In genomic region chr4:33525272-33525671, GRCm38 (mm10) we compare ENCODE assay signal across 18 mouse cellular contexts.
DNase-seq lines count a peak whose midpoint lies in the region; ATAC-seq and TF ChIP-seq lines count a peak whose summit lies in the region.
"Had no signal": no experiment of that assay in that cellular context is flagged by ENCODE, and none has a peak within 500 bp of the region (broad histone marks: within the 10 kb centered on the region; RNA-seq: fewer than 3 reads in every experiment).

No protein-coding gene starts in this region.

- H3K27me3 ChIP-seq in forebrain, embryonic 14.5 days (replicated peaks; ENCODE audit: control insufficient read depth, insufficient read depth, low read length), result no peaks in the 10 kb centered on the region
- H3K27me3 ChIP-seq in forebrain, postnatal 0 days (ENCODE audit: insufficient read depth, low read length), result no peaks in the 10 kb centered on the region
- H3K27me3 ChIP-seq: hindbrain, embryonic 15.5 days; intestine, embryonic 15.5 days; kidney, embryonic 15.5 days had no signal

- DNase-seq in cerebellum, adult 9-10 months, result peak; percentile 37
- DNase-seq in cerebellum, adult 18-20 months, result no peak
- DNase-seq in forebrain, embryonic 14.5 days (ENCODE audit: low spot score), result no peak
- no peak for DNase-seq in forebrain, postnatal 0 days
- DNase-seq in heart, adult 11 months, result peak; percentile 77
- no peak for DNase-seq in heart, postnatal 25 days (ENCODE audit: low spot score)
- DNase-seq: adrenal gland, adult 2 months; adrenal gland, postnatal 14 days; heart, postnatal 10 days; heart, postnatal 4 days; kidney, adult 8-10 months; kidney, postnatal 10 days had no signal

- intact Hi-C loops in heart, postnatal 25 days (cut with DNase I), result no loop called here

- H3K36me3 ChIP-seq in forebrain, embryonic 14.5 days (ENCODE audit: control insufficient read depth, insufficient read depth, low read length), result no peaks in the 10 kb centered on the region
- no peaks in the 10 kb centered on the region for H3K36me3 ChIP-seq in forebrain, postnatal 0 days (ENCODE audit: insufficient read depth)
- H3K36me3 ChIP-seq: heart, embryonic 12.5 days; heart, embryonic 15.5 days; hindbrain, embryonic 15.5 days; intestine, embryonic 15.5 days; kidney, embryonic 15.5 days had no signal

- H3K9me3 ChIP-seq in forebrain, embryonic 14.5 days (replicated peaks; ENCODE audit: control insufficient read depth, low read length), result no peaks in the 10 kb centered on the region
- H3K9me3 ChIP-seq in forebrain, postnatal 0 days (ENCODE audit: low read length), result no peaks in the 10 kb centered on the region
- H3K9me3 ChIP-seq: heart, embryonic 15.5 days; hindbrain, embryonic 15.5 days; intestine, embryonic 15.5 days; kidney, embryonic 15.5 days had no signal

- H3K9ac ChIP-seq in forebrain, embryonic 14.5 days (ENCODE audit: low read length), result no peak overlapping the region
- H3K9ac ChIP-seq in forebrain, postnatal 0 days, result no peak overlapping the region
- H3K9ac ChIP-seq: heart, embryonic 12.5 days; heart, embryonic 15.5 days; hindbrain, embryonic 15.5 days; intestine, embryonic 15.5 days; kidney, embryonic 15.5 days had no signal

- H3K4me3 ChIP-seq in forebrain, embryonic 14.5 days (ENCODE audit: low read depth, low read length), result no peak overlapping the region
- H3K4me3 ChIP-seq in forebrain, postnatal 0 days (ENCODE audit: low read depth, low read length), result no peak overlapping the region
- H3K4me3 ChIP-seq: heart, embryonic 12.5 days; heart, embryonic 15.5 days; hindbrain, embryonic 15.5 days; intestine, embryonic 15.5 days; kidney, embryonic 15.5 days had no signal

- H3K27ac ChIP-seq in forebrain, embryonic 14.5 days (ENCODE audit: low read depth, low read length), result peak overlapping the region; percentile 36; the same call in 1 of the 2 replicates
- no peak overlapping the region for H3K27ac ChIP-seq in forebrain, postnatal 0 days (ENCODE audit: low read depth, low read length)
- H3K27ac ChIP-seq: heart, embryonic 15.5 days; hindbrain, embryonic 15.5 days; intestine, embryonic 15.5 days; kidney, embryonic 15.5 days had no signal

- no peak overlapping the region for H3K4me2 ChIP-seq in forebrain, embryonic 14.5 days (ENCODE audit: low read length)
- no peak overlapping the region for H3K4me2 ChIP-seq in forebrain, postnatal 0 days (ENCODE audit: low read depth)
- H3K4me2 ChIP-seq: heart, embryonic 12.5 days; heart, embryonic 15.5 days; hindbrain, embryonic 15.5 days; intestine, embryonic 15.5 days; kidney, embryonic 15.5 days had no signal

- TF ChIP-seq CTCF in forebrain, postnatal 0 days (IDR thresholded peaks at IDR 0.05; ENCODE audit: low read depth), result no peak

- WGBS in forebrain, embryonic 14.5 days, result 95% methylated on average over 4 of the region's 4 CpGs
- WGBS in forebrain, postnatal 0 days, result over 99% methylated on average over 4 of the region's 4 CpGs

- peaks cover 7% of the 10 kb centered on the region; the same call in 1 of the 2 replicates for H3K4me1 ChIP-seq in forebrain, embryonic 14.5 days (ENCODE audit: control insufficient read depth, insufficient read depth, low read length)
- H3K4me1 ChIP-seq in forebrain, postnatal 0 days (ENCODE audit: insufficient read depth), result peaks cover 14% of the 10 kb centered on the region
- H3K4me1 ChIP-seq: intestine, embryonic 15.5 days; kidney, embryonic 15.5 days had no signal

- no peak for ATAC-seq in forebrain, embryonic 14.5 days
- ATAC-seq in forebrain, postnatal 0 days, result no peak
- ATAC-seq: CD4-positive, CD25-positive, alpha-beta regulatory T cell, adult 4 months; intestine, embryonic 15.5 days had no signal

Comparison
In these comparisons a context has a peak if more than half of its experiments do, and no peak if none do; other contexts are left out.
1. DNase-seq: peak in cerebellum, adult 9-10 months (single experiment) and heart, adult 11 months (single experiment); none in cerebellum, adult 18-20 months (0 of 2), forebrain, embryonic 14.5 days (single experiment), forebrain, postnatal 0 days (single experiment) and heart, postnatal 25 days (single experiment).